Mouse (Mus musculus): ENCODE measurements around the gene Pbld1. TPM values are rescaled to one million over a fixed set of nuclear protein-coding genes. Genes with fewer than 3 reads are reported as not detected.

Gene Pbld1
- total and polyA plus RNA-seq, 2 experiments from 2014 or later = 0.70 TPM; not detected in 1

GRCm38 (mm10) chr10:63025016-63025415 is 34.9 kb upstream of the Pbld1 start:
- ATAC-seq (ENCODE audit: insufficient read depth, low read depth) = no peak
- Histone ChIP-seq H3K27me3 (ENCODE audit: control insufficient read depth, insufficient read depth, low read length) (no peaks in the 10 kb centered on the region), H3K9ac (replicated peaks; ENCODE audit: low read depth, low read length) (peak overlapping the region; percentile 58; the same call in 1 of the 2 replicates), H3K9me3 (replicated peaks; ENCODE audit: control insufficient read depth, low read length) (no peaks in the 10 kb centered on the region), H3K4me3 (ENCODE audit: low read depth, low read length) (peak overlapping the region; percentile 96), H3K27ac (ENCODE audit: low read depth) (peak overlapping the region; percentile 100), H3K4me1 (ENCODE audit: control insufficient read depth, insufficient read depth) (peaks cover 21% of the 10 kb centered on the region), H3K36me3 (replicated peaks; ENCODE audit: control insufficient read depth, insufficient read depth, low read length) (no peaks in the 10 kb centered on the region), H3K4me2 (ENCODE audit: low read depth, low read length) (peak overlapping the region; percentile 90)
- 38% methylated on average over 2 of the region's 2 CpGs for WGBS
- TF ChIP-seq CTCF (IDR thresholded peaks at IDR 0.05; ENCODE audit: low read depth) (no peak), EP300 (IDR thresholded peaks at IDR 0.05; ENCODE audit: low read depth) (no peak)
- no peak for DNase-seq (ENCODE audit: low spot score)

- peaks cover 21% of the 10 kb centered on the region for H3K4me1 ChIP-seq (ENCODE audit: control insufficient read depth, insufficient read depth)
- H3K27me3 ChIP-seq (ENCODE audit: control insufficient read depth, insufficient read depth, low read length) = no peaks in the 10 kb centered on the region
- H3K9me3 ChIP-seq (replicated peaks; ENCODE audit: control insufficient read depth, low read length) = no peaks in the 10 kb centered on the region
- 82% methylated on average over 6 of the region's 6 CpGs for WGBS
- peak overlapping the region; percentile 100; the same call in 1 of the 2 replicates for H3K27ac ChIP-seq (ENCODE audit: low read depth)
- TF ChIP-seq EP300 (IDR thresholded peaks at IDR 0.05; ENCODE audit: low read depth) = no peak
- no peaks in the 10 kb centered on the region for H3K36me3 ChIP-seq (replicated peaks; ENCODE audit: control insufficient read depth, insufficient read depth, low read length)
- H3K9ac ChIP-seq (replicated peaks; ENCODE audit: low read depth, low read length) = no peak overlapping the region
- no peak overlapping the region for H3K4me3 ChIP-seq (ENCODE audit: low read depth, low read length)
- no peak for ATAC-seq (ENCODE audit: insufficient read depth, low read depth)
- no peak overlapping the region for H3K4me2 ChIP-seq (ENCODE audit: low read depth, low read length)
- no peak for DNase-seq (ENCODE audit: low spot score)
Observed at GRCm38 (mm10) chr10:63025491-63026011, 34.4 kb upstream of the Pbld1 start.

- no peak for TF ChIP-seq EP300 (IDR thresholded peaks at IDR 0.05; ENCODE audit: low read depth)
- no peak for TF ChIP-seq CTCF (IDR thresholded peaks at IDR 0.05; ENCODE audit: low read depth)
- Histone ChIP-seq H3K27ac (ENCODE audit: low read depth) (no peak overlapping the region), H3K4me3 (ENCODE audit: low read depth, low read length) (no peak overlapping the region), H3K4me1 (ENCODE audit: control insufficient read depth, insufficient read depth) (peaks cover 16% of the 10 kb centered on the region), H3K27me3 (ENCODE audit: control insufficient read depth, insufficient read depth, low read length) (no peaks in the 10 kb centered on the region), H3K4me2 (ENCODE audit: low read depth, low read length) (no peak overlapping the region), H3K9ac (replicated peaks; ENCODE audit: low read depth, low read length) (no peak overlapping the region), H3K9me3 (replicated peaks; ENCODE audit: control insufficient read depth, low read length) (no peaks in the 10 kb centered on the region), H3K36me3 (replicated peaks; ENCODE audit: control insufficient read depth, insufficient read depth, low read length) (no peaks in the 10 kb centered on the region)
- no peak for DNase-seq (ENCODE audit: low spot score)
- no peak for ATAC-seq (ENCODE audit: insufficient read depth, low read depth)
- 75% methylated on average over 8 of the region's 8 CpGs for WGBS
Observed at GRCm38 (mm10) chr10:63026156-63026794, 33.7 kb upstream of the Pbld1 start.

GRCm38 (mm10) chr10:63026795-63027160 is 33.2 kb upstream of the Pbld1 start:
- no peak for TF ChIP-seq EP300 (IDR thresholded peaks at IDR 0.05; ENCODE audit: low read depth)
- no peak for TF ChIP-seq CTCF (IDR thresholded peaks at IDR 0.05; ENCODE audit: low read depth)
- Histone ChIP-seq H3K27ac (ENCODE audit: low read depth) (no peak overlapping the region), H3K4me2 (ENCODE audit: low read depth, low read length) (no peak overlapping the region), H3K9me3 (replicated peaks; ENCODE audit: control insufficient read depth, low read length) (no peaks in the 10 kb centered on the region), H3K9ac (replicated peaks; ENCODE audit: low read depth, low read length) (no peak overlapping the region), H3K36me3 (replicated peaks; ENCODE audit: control insufficient read depth, insufficient read depth, low read length) (no peaks in the 10 kb centered on the region), H3K4me1 (ENCODE audit: control insufficient read depth, insufficient read depth) (peaks cover 11% of the 10 kb centered on the region), H3K4me3 (ENCODE audit: low read depth, low read length) (no peak overlapping the region), H3K27me3 (ENCODE audit: control insufficient read depth, insufficient read depth, low read length) (no peaks in the 10 kb centered on the region)
- WGBS = 85% methylated on average over 6 of the region's 6 CpGs
- no peak for ATAC-seq (ENCODE audit: insufficient read depth, low read depth)
- no peak for DNase-seq (ENCODE audit: low spot score)

GRCm38 (mm10) chr10:63027376-63028161 is 32.4 kb upstream of the Pbld1 start:
- Histone ChIP-seq H3K4me3 (ENCODE audit: low read depth, low read length) (no peak overlapping the region), H3K27ac (ENCODE audit: low read depth) (no peak overlapping the region), H3K4me1 (ENCODE audit: control insufficient read depth, insufficient read depth) (peaks cover 8% of the 10 kb centered on the region), H3K4me2 (ENCODE audit: low read depth, low read length) (no peak overlapping the region), H3K27me3 (ENCODE audit: control insufficient read depth, insufficient read depth, low read length) (no peaks in the 10 kb centered on the region), H3K36me3 (replicated peaks; ENCODE audit: control insufficient read depth, insufficient read depth, low read length) (no peaks in the 10 kb centered on the region), H3K9ac (replicated peaks; ENCODE audit: low read depth, low read length) (no peak overlapping the region), H3K9me3 (replicated peaks; ENCODE audit: control insufficient read depth, low read length) (no peaks in the 10 kb centered on the region)
- WGBS = 89% methylated on average over 10 of the region's 10 CpGs
- no peak for ATAC-seq (ENCODE audit: insufficient read depth, low read depth)
- TF ChIP-seq EP300 (IDR thresholded peaks at IDR 0.05; ENCODE audit: low read depth) (no peak), CTCF (IDR thresholded peaks at IDR 0.05; ENCODE audit: low read depth) (no peak)
- no peak for DNase-seq (ENCODE audit: low spot score)

Data from heart, postnatal 0 days (tissue).